Mouse (Mus musculus) heart, postnatal 10 days (tissue): ENCODE measurements at regions not wholly inside any gene's neighbourhood (a gene's known extent, or its start where the extent isn't known, plus 50 kb on each side); places are given as distances from the start of the nearest gene placed in this dataset.

Experiments
- DNase-seq, 2 experiments: peaks; one replicate each; pipeline ENCODE4 v3.0.0; 2021
- intact Hi-C: fragments of 180-260 bp; cut with DNase I; formaldehyde crosslinking; loops from one replicate; pipeline ENCODE4 v1.15.1; 2025

DNA sequence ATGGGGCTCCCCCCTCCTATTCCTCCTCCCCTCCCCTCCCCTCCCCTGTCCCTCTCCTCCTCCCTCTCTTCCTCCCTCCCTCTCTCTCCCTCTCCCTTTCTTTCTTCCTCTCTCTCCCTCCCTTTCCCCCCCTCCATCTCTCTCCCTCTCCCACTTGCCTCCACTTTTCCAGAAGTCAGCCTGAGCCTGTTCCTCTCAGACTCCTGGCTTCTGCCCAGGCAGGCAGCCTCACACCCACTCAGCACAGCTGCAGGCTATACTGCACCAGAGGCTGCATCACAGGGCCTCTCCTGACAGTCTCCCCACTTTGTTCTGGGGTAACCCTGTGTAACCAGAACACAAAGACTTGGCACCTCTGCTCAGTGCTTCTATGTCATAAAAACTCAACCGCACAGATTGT, 346.3 kb downstream of the Agtpbp1 start:
- intact Hi-C loops = no loop called here
- peak; percentile 35 to 49 for DNase-seq

DNA sequence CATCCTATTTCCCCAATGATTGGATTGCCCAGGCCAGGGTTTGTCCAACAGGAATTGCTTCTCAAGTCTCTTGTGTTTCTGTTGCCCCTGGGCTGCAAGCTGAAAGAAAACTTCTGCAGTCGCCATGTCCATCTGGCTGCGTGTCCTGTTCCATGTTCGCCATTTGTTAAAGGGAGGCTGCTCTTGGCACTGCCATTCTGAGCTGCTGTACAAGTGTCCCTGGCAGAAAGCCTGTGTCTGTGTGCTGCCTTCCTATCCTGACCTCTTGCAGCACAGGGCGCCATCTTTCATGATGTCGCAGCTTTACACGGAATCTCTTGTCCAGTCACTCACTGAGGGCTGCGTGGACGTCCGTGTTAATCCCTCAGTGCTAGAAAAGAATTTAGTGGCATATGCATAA, 349.2 kb downstream of the Agtpbp1 start:
- intact Hi-C loops = no loop called here
- DNase-seq = no peak

DNA sequence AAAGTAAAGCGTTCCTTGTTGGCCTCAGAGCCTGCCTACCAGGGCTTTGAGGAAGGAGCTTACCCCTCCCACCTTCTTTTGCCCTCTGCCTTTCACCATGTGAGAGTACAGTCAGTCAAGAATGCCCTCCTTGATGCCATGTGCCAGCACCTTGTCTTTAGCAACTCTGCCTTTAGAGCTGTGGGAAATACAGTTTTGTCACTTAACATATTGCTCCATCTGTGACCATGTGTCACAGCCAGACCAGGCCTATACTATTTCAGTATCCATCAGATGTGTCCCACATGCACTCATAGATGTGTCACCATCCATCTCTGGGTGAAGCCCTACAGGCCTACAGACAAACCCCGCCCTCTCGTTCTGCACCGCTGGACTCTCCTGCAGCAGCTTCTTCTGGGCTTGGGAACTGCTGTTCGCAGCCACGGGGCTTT, 355.9 kb downstream of the Agtpbp1 start:
- DNase-seq = no peak
- intact Hi-C loops = no loop called here

DNA sequence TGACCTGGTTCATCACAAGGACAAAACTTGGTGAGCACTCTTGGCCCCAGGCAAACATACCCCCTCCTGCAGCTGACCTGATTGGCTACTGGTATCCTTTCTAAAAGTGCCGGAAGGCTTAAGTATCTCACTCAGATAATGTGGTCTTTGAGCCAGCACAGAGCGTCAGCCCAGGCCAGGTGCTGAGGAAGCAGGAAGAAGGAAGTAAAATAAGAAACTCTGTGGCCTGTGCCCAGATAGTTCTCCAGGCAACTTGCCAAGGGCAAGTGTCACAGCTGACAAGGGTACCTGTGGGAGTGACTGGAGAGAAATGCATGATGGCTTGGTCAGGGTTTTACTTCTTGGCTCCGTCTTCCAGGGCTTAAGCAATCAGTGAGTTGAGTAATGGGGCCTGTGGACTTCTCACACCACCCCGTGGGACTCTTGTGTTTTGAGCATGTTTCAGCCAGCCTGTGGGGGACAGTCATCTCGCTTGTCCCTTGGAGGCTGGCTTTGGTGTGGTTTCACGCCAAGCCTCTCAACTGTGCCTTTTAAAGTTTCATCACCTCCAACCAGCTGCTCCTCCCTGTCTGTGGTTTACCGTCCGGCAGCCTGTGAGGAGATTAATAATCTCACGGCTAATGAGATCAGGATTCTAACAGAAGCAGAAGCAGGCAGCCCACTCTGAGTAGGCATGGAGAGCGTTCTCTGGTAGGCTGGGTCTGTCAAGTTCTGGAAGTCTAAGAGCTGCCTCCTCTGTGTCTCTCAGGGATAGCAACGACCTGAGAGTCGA, 356.8 kb downstream of the Agtpbp1 start:
- intact Hi-C loops = no loop called here
- peak; percentile 34 to 57 for DNase-seq

DNA sequence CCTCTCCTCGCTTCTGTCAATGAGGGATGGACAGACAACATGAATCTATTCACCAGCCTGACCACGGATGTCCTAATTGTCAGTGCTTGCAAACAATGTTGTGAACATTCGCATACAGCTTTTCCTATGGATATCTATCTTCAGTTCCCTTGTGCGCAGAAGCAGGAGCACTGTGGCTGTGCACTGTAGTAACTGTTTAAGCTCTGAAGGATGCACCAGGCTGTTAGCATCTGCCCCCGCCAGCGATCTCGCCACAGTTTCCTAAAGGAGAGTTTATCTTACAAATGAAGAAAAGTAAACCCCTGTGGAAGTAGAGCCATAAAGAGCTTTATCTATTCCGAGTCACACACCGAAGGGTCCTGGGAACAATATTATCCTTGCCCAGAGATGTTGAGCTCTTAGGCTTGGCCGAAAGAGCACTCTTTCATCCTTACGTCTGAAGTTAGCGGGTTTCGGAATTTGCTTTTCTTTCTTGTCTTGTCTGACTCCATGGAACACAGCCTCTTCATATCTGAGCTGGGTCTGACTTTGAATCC, 357.4 kb downstream of the Agtpbp1 start:
- DNase-seq = no peak
- intact Hi-C loops = no loop called here

DNA sequence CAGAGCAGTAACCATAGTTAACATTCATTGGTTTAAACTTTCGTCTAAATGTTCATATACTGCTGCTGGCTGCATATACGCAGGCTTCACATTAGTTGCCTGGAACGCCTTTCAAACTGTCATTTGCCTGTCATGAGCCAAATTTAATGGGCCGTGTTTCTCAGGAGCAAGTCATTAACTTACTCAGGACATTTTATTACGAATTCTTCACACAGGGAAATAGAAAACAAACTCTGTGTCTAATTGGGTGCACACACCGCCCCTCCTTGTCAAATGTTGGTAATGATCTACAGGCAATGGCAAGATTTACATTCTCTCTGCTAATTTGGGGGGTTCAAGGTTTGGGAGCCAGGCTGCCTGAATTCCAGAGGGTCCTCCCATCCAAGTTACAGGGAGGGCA, 364.4 kb downstream of the Agtpbp1 start:
- intact Hi-C loops = no loop called here
- no peak for DNase-seq

DNA sequence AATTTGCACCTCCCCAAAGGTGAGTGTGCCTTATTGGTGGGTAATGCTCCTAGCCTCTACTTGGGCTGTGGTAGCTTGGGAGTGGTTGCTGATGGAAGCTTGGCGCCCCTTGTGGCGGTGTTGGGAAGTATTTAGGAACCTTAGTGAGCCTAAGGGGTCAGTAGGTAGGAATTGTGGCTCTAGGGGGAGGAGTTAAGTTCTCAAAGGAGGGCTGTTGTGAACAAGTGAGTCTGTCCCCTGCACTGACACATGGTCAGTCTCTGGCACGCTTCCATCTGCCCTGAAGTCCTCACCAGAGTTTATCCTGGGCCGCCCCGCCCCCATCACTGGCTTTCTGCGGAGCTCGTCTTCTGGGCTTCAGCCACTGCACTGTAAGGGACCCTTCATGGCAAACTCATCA, 364.9 kb downstream of the Agtpbp1 start:
- intact Hi-C loops = no loop called here
- DNase-seq = peak; percentile 11 to 28

DNA sequence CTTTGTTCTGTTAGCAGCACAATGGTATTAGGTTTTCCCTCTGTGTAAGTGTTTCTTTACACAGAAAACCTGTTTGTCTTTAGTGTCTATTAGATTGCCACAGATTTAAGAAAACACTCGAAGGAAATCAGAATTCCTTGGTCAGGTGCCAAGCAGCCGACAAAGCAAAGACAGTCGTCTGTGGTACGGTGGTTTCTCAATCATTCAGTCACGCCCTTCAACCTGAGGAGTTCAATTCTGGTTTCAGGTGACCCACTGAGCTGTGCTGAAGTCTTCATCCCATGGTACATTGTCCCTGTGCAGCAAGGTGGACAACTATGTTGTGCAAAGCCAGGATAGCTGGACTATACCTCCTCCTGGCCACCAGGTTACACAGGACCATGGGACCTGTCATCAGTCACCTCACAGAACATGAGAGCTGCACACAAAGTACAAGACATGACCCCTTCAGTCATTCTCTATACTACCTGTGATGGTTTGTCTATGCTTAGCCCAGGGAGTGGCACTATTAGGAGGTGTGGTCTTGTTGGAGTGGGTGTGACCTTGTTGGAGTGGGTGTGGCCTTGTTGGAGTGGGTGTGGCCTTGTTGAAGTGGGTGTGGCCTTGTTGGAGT, 368.2 kb downstream of the Agtpbp1 start:
- intact Hi-C loops = no loop called here

DNA sequence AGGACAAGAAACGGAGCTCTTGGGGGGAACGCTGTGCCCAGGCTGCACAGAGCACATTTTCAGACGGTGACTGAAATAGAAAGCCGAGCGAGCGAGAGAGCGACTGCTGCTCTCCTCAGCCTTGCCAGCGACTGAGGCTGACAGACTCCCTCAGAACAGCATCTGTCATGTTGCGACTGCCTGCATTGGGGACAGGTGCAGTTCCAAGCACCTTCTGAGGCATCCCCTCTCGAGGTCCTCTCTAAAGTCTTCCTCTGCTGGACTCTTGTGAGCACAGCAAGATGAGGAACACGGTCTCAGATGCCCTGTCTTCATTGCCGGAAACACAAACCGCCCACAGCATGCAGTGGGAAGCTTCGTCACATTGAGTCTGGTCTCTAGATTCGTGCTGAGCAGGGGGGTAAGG, 372.7 kb downstream of the Agtpbp1 start:
- no peak for DNase-seq
- intact Hi-C loops = no loop called here

More for the DNA sequence above, 368.2 kb downstream of the Agtpbp1 start:
- DNase-seq = no peak

DNA sequence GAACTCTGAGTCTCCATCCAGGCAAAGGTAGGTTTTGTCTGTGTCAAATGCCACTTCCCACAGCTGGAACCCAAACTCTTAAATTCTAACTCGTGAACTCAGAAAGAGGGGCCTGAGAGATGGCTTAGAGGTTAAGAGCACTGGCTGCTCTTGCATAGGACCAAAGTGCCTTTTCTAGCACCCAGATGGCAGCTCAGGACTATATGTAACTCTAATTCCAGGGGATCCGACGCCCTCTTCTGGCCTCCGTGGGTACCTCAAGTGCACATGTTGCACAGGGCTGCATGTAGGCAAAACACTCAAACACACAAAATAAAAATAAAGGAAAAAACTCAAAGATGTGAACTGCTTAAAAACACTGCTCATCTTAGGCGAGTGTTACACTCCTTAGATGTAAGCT, 374.2 kb downstream of the Agtpbp1 start:
- no peak for DNase-seq
- intact Hi-C loops = no loop called here

DNA sequence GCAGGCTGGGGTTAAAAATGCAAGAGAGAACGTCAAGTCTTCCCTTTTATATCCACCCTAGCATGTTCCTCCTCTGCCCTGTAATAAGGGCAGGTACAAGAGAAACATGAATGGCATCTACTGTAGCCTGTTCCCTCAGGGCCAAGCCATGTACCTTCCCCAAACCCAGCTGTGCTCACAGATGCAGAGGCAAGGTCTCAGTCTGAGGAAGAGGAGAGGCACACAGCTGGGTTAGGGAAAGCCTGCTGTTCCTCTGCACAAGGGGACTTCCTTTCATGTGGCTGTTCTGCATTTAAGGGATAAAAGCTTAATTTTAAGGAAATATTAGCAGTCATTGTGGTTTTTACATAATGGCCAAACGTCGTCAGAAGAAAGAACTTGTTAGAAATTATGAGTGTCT, 378.8 kb downstream of the Agtpbp1 start:
- intact Hi-C loops = no loop called here
- DNase-seq = no peak

DNA sequence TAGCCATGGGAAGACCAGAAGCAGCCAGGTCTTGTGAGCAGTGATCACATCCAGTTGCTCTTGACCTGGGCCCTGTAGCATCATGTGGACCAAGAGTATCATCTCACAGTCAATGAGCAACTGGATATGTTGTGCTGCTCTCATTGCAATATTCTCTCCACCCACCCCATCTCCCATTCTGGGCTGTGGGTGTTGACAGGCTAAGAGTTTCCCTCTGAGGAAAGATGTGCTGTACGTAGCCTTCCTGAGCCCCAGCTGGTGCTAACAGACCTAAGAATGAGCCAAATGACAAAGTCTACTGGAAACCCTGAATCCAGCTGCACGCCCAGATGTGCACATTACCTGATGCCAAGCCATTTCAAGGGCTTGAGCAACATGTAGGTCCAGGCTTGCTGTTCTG, 380.5 kb downstream of the Agtpbp1 start:
- DNase-seq = no peak
- intact Hi-C loops = no loop called here

DNA sequence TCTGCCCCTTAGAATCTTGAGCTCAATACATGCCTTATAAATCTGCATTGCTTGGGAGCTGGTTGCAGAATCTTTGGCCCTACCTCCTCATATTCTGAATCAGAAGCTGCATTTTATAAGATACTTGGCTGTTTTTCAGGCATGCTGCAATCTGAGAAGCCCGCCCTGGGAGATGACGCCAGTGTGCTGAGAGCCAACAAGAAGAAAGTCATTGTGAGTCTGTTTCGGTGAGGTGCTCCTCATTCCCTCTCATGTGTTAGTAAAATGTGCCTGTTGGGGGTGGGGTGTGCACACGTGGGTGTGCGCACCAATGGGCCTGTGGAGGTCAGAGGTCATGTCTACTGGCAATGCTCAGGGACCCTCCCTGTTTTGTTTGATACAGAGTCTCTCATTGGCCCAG, 388.7 kb downstream of the Agtpbp1 start:
- DNase-seq = peak; percentile 40 to 51
- intact Hi-C loops = no loop called here

DNA sequence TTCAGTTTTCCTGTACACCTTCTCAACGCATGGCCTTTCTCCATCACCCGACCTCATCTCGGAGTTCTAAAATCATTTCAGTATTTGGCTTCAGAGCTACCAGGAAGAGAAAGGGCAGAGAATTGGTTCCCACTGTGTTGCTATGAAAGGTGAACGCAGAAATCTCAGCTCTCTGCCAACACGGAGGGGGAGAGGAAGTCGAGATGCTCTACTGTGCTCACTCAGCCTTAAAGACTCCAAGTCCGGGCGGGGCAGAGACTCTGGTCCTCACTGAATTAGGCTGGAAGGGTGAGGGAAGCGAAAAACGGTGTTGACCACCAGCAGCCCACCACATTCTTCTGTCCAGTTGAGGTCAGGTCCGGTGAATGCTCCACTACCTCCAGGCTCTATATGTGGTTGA, 382.1 kb downstream of the Ntrk2 start:
- intact Hi-C loops = loop anchor here (10.0 kb wide), 1 partner anchor 554 kb away; no protein-coding TSS in a partner anchor

More for the DNA sequence above, 382.1 kb downstream of the Ntrk2 start:
- no peak for DNase-seq
